Mouse (Mus musculus) erythroblast, embryonic 14.5 days (primary cell): ENCODE results near the gene Hspb9.

Source experiments
- GATA1 ChIP-seq: IDR thresholded peaks from 2 replicates; pipeline ENCODE4 v1.6.1; 2012; ENCODE audit warnings: low read length, inconsistent platforms, mixed read lengths
- TAL1 ChIP-seq: IDR thresholded peaks from 3 replicates; pipeline ENCODE4 v1.6.1; 2012; ENCODE audit warnings: low read length, inconsistent platforms, mixed read lengths

- TF ChIP-seq TAL1 (no peak), GATA1 (no peak)
Measured at GRCm38 (mm10) chr11:100750127-100750526, 36.5 kb downstream of the Hspb9 start.
